ENCODE assay signal across 28 mouse cellular contexts in the genomic region with DNA sequence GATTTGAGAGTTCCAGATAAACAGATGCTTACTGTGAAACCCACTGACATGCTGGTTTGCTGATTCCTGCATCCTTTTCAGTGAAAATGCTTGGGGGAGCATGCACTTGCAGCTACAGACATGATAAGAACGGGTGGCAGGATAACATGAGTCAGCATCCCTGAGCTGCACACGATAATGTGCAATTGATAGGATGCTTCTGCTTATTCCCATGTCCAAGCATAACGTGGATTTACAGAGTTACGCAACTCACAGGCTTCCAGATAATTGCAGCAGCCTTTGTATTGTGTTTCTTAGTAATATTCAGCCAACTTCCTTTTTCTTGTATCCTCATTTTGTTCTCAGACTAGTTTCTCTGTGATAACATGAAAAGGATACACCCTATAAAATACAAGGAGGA.
DNase-seq lines count a peak whose midpoint lies in the region; ATAC-seq and TF ChIP-seq lines count a peak whose summit lies in the region.
"Had no signal": no experiment of that assay in that cellular context is flagged by ENCODE, and none has a peak within 500 bp of the region (broad histone marks: within the 10 kb centered on the region; RNA-seq: fewer than 3 reads in every experiment).

No protein-coding gene starts in this region.

- no peak overlapping the region for H3K4me3 ChIP-seq in liver, embryonic 16.5 days (ENCODE audit: low read depth, low read length)
- no peak overlapping the region for H3K4me3 ChIP-seq in myocyte
- H3K4me3 ChIP-seq: embryonic facial prominence, embryonic 12.5 days; embryonic facial prominence, embryonic 15.5 days; gastrocnemius, adult 2 months; heart, adult 2 months; heart, embryonic 10.5 days; heart, embryonic 13.5 days; hindbrain, embryonic 12.5 days; hindbrain, embryonic 15.5 days had no signal

- DNase-seq in liver (no peak), MEL-GATA-1-ER (ENCODE audit: extremely low read depth, low read depth) (peak; percentile 49)
- DNase-seq in testis, postnatal 10 days (ENCODE audit: low spot score), result no peak
- DNase-seq: adrenal gland, postnatal 10 days; adrenal gland, postnatal 36 days; B cell, adult 2 months; cerebellum, adult 11-12 months; cerebellum, adult 8-10 months; cerebellum, postnatal 10 days; forebrain, postnatal 0 days; gastrocnemius, adult 2 months; gastrocnemius, postnatal 14 days; heart, adult 2 months; heart, postnatal 14 days had no signal

- H3K27me3 ChIP-seq in liver, embryonic 16.5 days (ENCODE audit: control insufficient read depth, insufficient read depth, low read depth, low read length), result no peaks in the 10 kb centered on the region
- H3K27me3 ChIP-seq in myocyte (ENCODE audit: control insufficient read depth, insufficient read depth, insufficient read length), result no peaks in the 10 kb centered on the region
- H3K27me3 ChIP-seq: embryonic facial prominence, embryonic 12.5 days; embryonic facial prominence, embryonic 15.5 days; heart, embryonic 13.5 days; hindbrain, embryonic 12.5 days; hindbrain, embryonic 15.5 days had no signal

- no peak for TF ChIP-seq POLR2A in myocyte (IDR thresholded peaks at IDR 0.05; ENCODE audit: insufficient read length, low read depth)

- peak; percentile 35; the same call in 1 of the 2 replicates for ATAC-seq in liver, embryonic 16.5 days (ENCODE audit: low read depth)
- peak; percentile 99 for ATAC-seq in granulocyte monocyte progenitor cell, adult 5-6 weeks (replicated peaks; ENCODE audit: poor library complexity, severe bottlenecking)
- ATAC-seq in cerebellum, adult (ENCODE audit: insufficient number of reproducible peaks, low FRiP score, low TSS enrichment), result no peak
- no peak for ATAC-seq in megakaryocyte-erythroid progenitor cell, adult 5-6 weeks (replicated peaks; ENCODE audit: low FRiP score, low TSS enrichment, poor library complexity, severe bottlenecking)
- ATAC-seq: activated CD4-positive, CD25-positive, alpha-beta regulatory T cell, adult 4 months; CD4-positive, CD25-positive, alpha-beta regulatory T cell, adult 4 months; forebrain, embryonic 14.5 days; forebrain, postnatal 0 days had no signal

- no peaks in the 10 kb centered on the region for H3K9me3 ChIP-seq in liver, embryonic 16.5 days (replicated peaks; ENCODE audit: control insufficient read depth, low read length)
- H3K9me3 ChIP-seq: embryonic facial prominence, embryonic 12.5 days; embryonic facial prominence, embryonic 15.5 days; heart, embryonic 10.5 days; hindbrain, embryonic 12.5 days; hindbrain, embryonic 15.5 days had no signal

- no peaks in the 10 kb centered on the region for H3K36me3 ChIP-seq in liver, embryonic 16.5 days (ENCODE audit: control insufficient read depth, insufficient read depth)
- no peaks in the 10 kb centered on the region for H3K36me3 ChIP-seq in myocyte (ENCODE audit: control insufficient read depth, insufficient read depth)
- H3K36me3 ChIP-seq: embryonic facial prominence, embryonic 12.5 days; embryonic facial prominence, embryonic 15.5 days; heart, embryonic 10.5 days; heart, embryonic 13.5 days; hindbrain, embryonic 12.5 days; hindbrain, embryonic 15.5 days had no signal

- no peaks in the 10 kb centered on the region for H3K4me1 ChIP-seq in liver, embryonic 16.5 days (ENCODE audit: control insufficient read depth, low read depth, low read length)
- H3K4me1 ChIP-seq: embryonic facial prominence, embryonic 12.5 days; embryonic facial prominence, embryonic 15.5 days; heart, embryonic 10.5 days; heart, embryonic 13.5 days; hindbrain, embryonic 12.5 days; hindbrain, embryonic 15.5 days had no signal

- H3K4me2 ChIP-seq in liver, embryonic 16.5 days (ENCODE audit: low read depth, low read length), result no peak overlapping the region
- no peak overlapping the region for H3K4me2 ChIP-seq in myocyte (ENCODE audit: low read depth)
- H3K4me2 ChIP-seq: embryonic facial prominence, embryonic 12.5 days; embryonic facial prominence, embryonic 15.5 days; heart, embryonic 13.5 days; hindbrain, embryonic 12.5 days; hindbrain, embryonic 15.5 days had no signal

- H3K27ac ChIP-seq in liver, embryonic 16.5 days (ENCODE audit: low read length), result no peak overlapping the region
- H3K27ac ChIP-seq: embryonic facial prominence, embryonic 12.5 days; embryonic facial prominence, embryonic 15.5 days; gastrocnemius, adult 2 months; heart, adult 2 months; heart, embryonic 10.5 days; heart, embryonic 13.5 days; hindbrain, embryonic 12.5 days; hindbrain, embryonic 15.5 days had no signal

- H3K79me2 ChIP-seq in myocyte (ENCODE audit: control insufficient read depth, insufficient read depth), result no peaks in the 10 kb centered on the region

- H3ac ChIP-seq in myocyte (ENCODE audit: control insufficient read depth, insufficient read length), result no peak overlapping the region

- WGBS in liver, embryonic 16.5 days (ENCODE audit: insufficient replicate concordance), result 41% methylated on average over 4 of the region's 4 CpGs

- H3K9ac ChIP-seq in liver, embryonic 16.5 days (ENCODE audit: low read depth, low read length), result no peak overlapping the region
- H3K9ac ChIP-seq: embryonic facial prominence, embryonic 12.5 days; embryonic facial prominence, embryonic 15.5 days; forebrain, postnatal 0 days; heart, embryonic 13.5 days; hindbrain, embryonic 12.5 days; hindbrain, embryonic 15.5 days had no signal

TF ChIP-seq in myocyte, 11 proteins besides CTCF, POLR2A, EP300 and RAD21:
- TF ChIP-seq E2F4 (IDR thresholded peaks at IDR 0.05; ENCODE audit: insufficient read depth) (no peak), CEBPB (IDR thresholded peaks at IDR 0.05; ENCODE audit: insufficient read depth, poor library complexity, severe bottlenecking) (peak; percentile 31; the same call in 1 of the 2 replicates), USF1 (IDR thresholded peaks at IDR 0.05; ENCODE audit: low read depth) (no peak)

Comparison
In these comparisons a context has a peak if more than half of its experiments do, and no peak if none do; other contexts are left out.
1. ATAC-seq: peak in liver, embryonic 16.5 days (single experiment) and granulocyte monocyte progenitor cell, adult 5-6 weeks (single experiment); none in cerebellum, adult (single experiment) and megakaryocyte-erythroid progenitor cell, adult 5-6 weeks (single experiment).